Mouse (Mus musculus) liver, embryonic 14.5 days (tissue): ENCODE measurements around the gene Ntf3.

Experiments
- CTCF ChIP-seq: IDR thresholded peaks from 2 replicates; pipeline ENCODE4 v1.5.1; 2016; ENCODE audit warnings: antibody characterized with exemption, low read depth, control low read depth
- EP300 ChIP-seq: IDR thresholded peaks from 2 replicates; pipeline ENCODE4 v1.6.1; 2016; ENCODE audit warnings: antibody characterized with exemption, low read depth

GRCm38 (mm10) chr6:126161571-126162340 is 5.0 kb downstream of the Ntf3 start:
- no peak for TF ChIP-seq CTCF
- TF ChIP-seq EP300: no peak
